Mouse (Mus musculus) liver, embryonic 11.5 days (tissue): ENCODE results near the gene Fam241b. TPM values are rescaled to one million over a fixed set of nuclear protein-coding genes. Genes with fewer than 3 reads are reported as not detected.

Source experiments
- ATAC-seq: fragments of 200-750 bp; cut with Nextera tagmentation; replicated peaks from 2 replicates; pipeline ENCODE4 v1.8.0; 2017; ENCODE audit warnings: moderate number of reproducible peaks, mild to moderate bottlenecking, moderate TSS enrichment, moderate library complexity; ENCODE audit not compliant: low FRiP score
- DNase-seq: peaks from one replicate; pipeline ENCODE4 v3.0.0-alpha.2; 2017; ENCODE audit warnings: low spot score
- H3K27ac ChIP-seq: fragments of 300-500 bp; sonication (generic); 2 replicates; pipeline ENCODE4 v1.5.1; 2014; ENCODE audit warnings: mild to moderate bottlenecking, low read depth, low read length, control low read depth
- H3K27me3 ChIP-seq: fragments of 300-500 bp; sonication (generic); replicated peaks from 2 replicates; pipeline ENCODE4 v1.6.1; 2014; ENCODE audit warnings: low read length, mixed read lengths; ENCODE audit not compliant: control insufficient read depth, insufficient read depth
- H3K36me3 ChIP-seq: fragments of 300-500 bp; sonication (generic); 2 replicates; pipeline ENCODE4 v1.6.1; 2014; ENCODE audit warnings: mild to moderate bottlenecking, low read length, moderate library complexity, mixed read lengths; ENCODE audit not compliant: control insufficient read depth, insufficient read depth
- H3K4me1 ChIP-seq: fragments of 300-500 bp; sonication (generic); replicated peaks from 2 replicates; pipeline ENCODE4 v1.6.1; 2014; ENCODE audit warnings: low read length, mixed read lengths; ENCODE audit not compliant: control insufficient read depth, insufficient read depth
- H3K4me2 ChIP-seq: fragments of 300-500 bp; sonication (generic); 2 replicates; pipeline ENCODE4 v1.6.1; 2014; ENCODE audit warnings: mild to moderate bottlenecking, control low read depth, moderate library complexity
- H3K4me3 ChIP-seq: fragments of 300-500 bp; sonication (generic); 2 replicates; pipeline ENCODE4 v1.5.1; 2014; ENCODE audit warnings: low read depth, low read length, control low read depth
- H3K9ac ChIP-seq: fragments of 300-500 bp; sonication (generic); 2 replicates; pipeline ENCODE4 v1.6.1; 2014; ENCODE audit warnings: low read depth, low read length, control low read depth
- H3K9me3 ChIP-seq: fragments of 300-500 bp; sonication (generic); 2 replicates; pipeline ENCODE4 v1.6.1; 2016; ENCODE audit warnings: low read length, inconsistent platforms, mixed read lengths; ENCODE audit not compliant: control insufficient read depth
- WGBS: fragments of 180-500 bp; shearing (Covaris S2); extraction: QIAGEN DNeasy Blood & Tissue Kit; methylation state at CpG from one replicate; pipeline ENCODE4 v1.1.7; 2014; 5-methylcytosine and 5-hydroxymethylcytosine counted together
- polyA plus RNA-seq: library from polyadenylated mRNA; unstranded; fragments of >200 nt; fragmentation: Nextera tagmentation; extraction: Ambion mirVana; gene quantifications from 2 replicates; pipeline ENCODE4 v1.2.1, GENCODE M21; 2014

Gene Fam241b
- polyA plus RNA-seq, 1 experiment from 2014 or later: 0.77 TPM

- 68% methylated on average over 7 of the region's 7 CpGs for WGBS
- Histone ChIP-seq H3K9ac (no peak overlapping the region), H3K9me3 (no peaks in the 10 kb centered on the region), H3K27ac (no peak overlapping the region), H3K4me2 (no peak overlapping the region), H3K4me1 (peaks cover 3% of the 10 kb centered on the region; the same call in 1 of the 2 replicates), H3K4me3 (no peak overlapping the region), H3K36me3 (no peaks in the 10 kb centered on the region), H3K27me3 (no peaks in the 10 kb centered on the region)
- DNase-seq (no peak), ATAC-seq (no peak)
These were observed 74.3 kb downstream of the Fam241b start for GRCm38 (mm10) chr10:62069398-62069797.

DNA sequence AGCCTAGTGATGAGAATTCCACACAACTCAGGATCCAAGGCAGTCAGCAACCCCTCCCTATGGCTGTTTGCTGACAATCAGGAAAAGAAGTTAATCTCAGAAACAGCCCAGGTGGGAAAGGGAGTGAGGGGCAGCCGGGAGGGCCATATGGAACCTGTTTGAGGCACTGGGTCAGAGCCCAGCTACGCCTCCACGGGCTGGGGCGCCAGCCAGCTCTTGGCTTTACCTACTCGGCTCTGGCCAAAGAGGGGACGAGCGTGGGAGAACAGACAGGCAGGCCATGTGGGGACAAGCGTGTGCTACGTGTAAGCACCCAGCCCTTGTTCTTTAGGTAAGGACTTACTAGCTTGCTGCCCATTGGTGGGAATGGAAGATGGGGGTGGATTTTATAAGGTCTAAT is 75.2 kb downstream of the Fam241b start:
- ATAC-seq: no peak
- 76% methylated on average over 9 of the region's 9 CpGs for WGBS
- no peak overlapping the region for H3K4me2 ChIP-seq

GRCm38 (mm10) chr10:62066213-62066612 is 77.5 kb downstream of the Fam241b start:
- Histone ChIP-seq H3K27ac (no peak overlapping the region), H3K4me2 (no peak overlapping the region), H3K9me3 (no peaks in the 10 kb centered on the region), H3K27me3 (no peaks in the 10 kb centered on the region), H3K36me3 (no peaks in the 10 kb centered on the region), H3K9ac (no peak overlapping the region), H3K4me1 (peaks cover 3% of the 10 kb centered on the region; the same call in 1 of the 2 replicates), H3K4me3 (no peak overlapping the region)
- WGBS: 24% methylated on average over 7 of the region's 7 CpGs
- DNase-seq (no peak), ATAC-seq (no peak)

More for the DNA sequence above, 75.2 kb downstream of the Fam241b start:
- H3K27me3 ChIP-seq: no peaks in the 10 kb centered on the region
- H3K36me3 ChIP-seq: no peaks in the 10 kb centered on the region
- H3K4me1 ChIP-seq: peaks cover 3% of the 10 kb centered on the region; the same call in 1 of the 2 replicates
- no peak for DNase-seq
- no peak overlapping the region for H3K4me3 ChIP-seq
- no peak overlapping the region for H3K27ac ChIP-seq
- no peak overlapping the region for H3K9ac ChIP-seq
- H3K9me3 ChIP-seq: no peaks in the 10 kb centered on the region

DNA sequence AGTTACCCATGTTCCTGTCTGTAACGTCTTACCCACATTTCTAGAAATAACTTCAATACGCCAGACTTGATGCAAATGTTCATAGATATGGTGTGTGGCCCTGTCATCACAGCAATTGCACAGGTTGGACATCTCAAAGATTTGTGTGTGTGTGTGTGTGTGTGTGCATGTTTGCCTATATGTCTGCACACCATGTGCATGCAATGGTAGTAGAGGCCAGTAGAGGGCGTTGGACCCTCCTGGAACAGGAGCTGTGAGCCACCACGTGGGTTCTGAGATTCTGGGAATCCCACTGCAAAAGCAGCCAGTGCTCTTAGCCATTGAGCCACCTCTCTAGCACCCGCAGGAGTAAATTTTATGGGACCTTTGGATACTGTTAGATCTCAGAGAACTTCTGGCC is 80.9 kb downstream of the Fam241b start:
- no peak overlapping the region for H3K9ac ChIP-seq
- WGBS: 64% methylated on average over 5 of the region's 5 CpGs
- peaks cover 3% of the 10 kb centered on the region; the same call in 1 of the 2 replicates for H3K4me1 ChIP-seq
- ATAC-seq (no peak), DNase-seq (no peak)
- H3K9me3 ChIP-seq: no peaks in the 10 kb centered on the region
- H3K4me3 ChIP-seq: no peak overlapping the region
- no peaks in the 10 kb centered on the region for H3K27me3 ChIP-seq
- no peak overlapping the region for H3K27ac ChIP-seq
- no peak overlapping the region for H3K4me2 ChIP-seq
- H3K36me3 ChIP-seq: no peaks in the 10 kb centered on the region

GRCm38 (mm10) chr10:62060969-62061678 is 82.6 kb downstream of the Fam241b start:
- ATAC-seq: no peak
- Histone ChIP-seq H3K27ac (no peak overlapping the region), H3K4me3 (no peak overlapping the region), H3K36me3 (no peaks in the 10 kb centered on the region), H3K9me3 (no peaks in the 10 kb centered on the region), H3K27me3 (no peaks in the 10 kb centered on the region), H3K4me2 (no peak overlapping the region), H3K4me1 (0 out of 2 replicates have a peak, but pooled peaks cover under 1% of the 10 kb centered on the region), H3K9ac (no peak overlapping the region)
- 60% methylated on average over 14 of the region's 14 CpGs for WGBS
- no peak for DNase-seq

DNA sequence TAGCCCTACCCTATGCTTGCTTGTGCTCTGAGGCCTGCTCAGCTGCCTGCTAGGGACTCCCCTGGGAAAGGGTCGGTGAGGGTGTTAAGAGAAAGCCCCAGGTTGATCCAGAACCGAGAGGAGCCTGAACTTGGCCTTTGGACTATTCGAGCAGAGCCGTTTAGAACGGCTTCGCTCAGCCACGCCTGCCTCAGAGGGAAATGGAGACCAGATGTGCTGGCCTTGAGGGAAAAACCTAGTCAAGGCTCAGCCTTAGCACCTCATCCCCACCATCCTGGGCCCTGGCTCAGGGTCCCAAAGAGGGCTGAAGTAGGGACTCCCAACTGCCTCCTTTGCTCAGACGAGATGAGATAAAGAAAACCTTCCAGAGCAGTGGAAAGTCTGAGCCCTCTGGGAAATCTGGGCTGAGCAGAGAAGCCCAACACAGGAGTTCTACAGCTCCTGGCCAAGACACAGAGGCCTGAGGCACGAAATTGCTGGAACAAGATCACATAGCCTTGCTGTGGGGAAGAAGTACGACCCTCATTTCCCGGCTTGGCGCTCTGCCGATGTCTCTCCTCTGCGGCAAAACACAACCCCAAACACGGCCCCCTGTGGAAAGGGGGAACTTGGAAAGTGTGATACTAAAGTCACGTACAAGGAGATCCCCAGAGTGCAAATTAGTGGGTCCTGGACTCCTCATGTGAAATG is 83.4 kb downstream of the Fam241b start:
- ATAC-seq: no peak
- WGBS: 60% methylated on average over 16 of the region's 16 CpGs
- Histone ChIP-seq H3K4me1 (no peaks in the 10 kb centered on the region), H3K4me3 (no peak overlapping the region), H3K9ac (no peak overlapping the region), H3K27me3 (no peaks in the 10 kb centered on the region), H3K9me3 (no peaks in the 10 kb centered on the region), H3K36me3 (no peaks in the 10 kb centered on the region), H3K27ac (no peak overlapping the region), H3K4me2 (no peak overlapping the region)
- DNase-seq: no peak

DNA sequence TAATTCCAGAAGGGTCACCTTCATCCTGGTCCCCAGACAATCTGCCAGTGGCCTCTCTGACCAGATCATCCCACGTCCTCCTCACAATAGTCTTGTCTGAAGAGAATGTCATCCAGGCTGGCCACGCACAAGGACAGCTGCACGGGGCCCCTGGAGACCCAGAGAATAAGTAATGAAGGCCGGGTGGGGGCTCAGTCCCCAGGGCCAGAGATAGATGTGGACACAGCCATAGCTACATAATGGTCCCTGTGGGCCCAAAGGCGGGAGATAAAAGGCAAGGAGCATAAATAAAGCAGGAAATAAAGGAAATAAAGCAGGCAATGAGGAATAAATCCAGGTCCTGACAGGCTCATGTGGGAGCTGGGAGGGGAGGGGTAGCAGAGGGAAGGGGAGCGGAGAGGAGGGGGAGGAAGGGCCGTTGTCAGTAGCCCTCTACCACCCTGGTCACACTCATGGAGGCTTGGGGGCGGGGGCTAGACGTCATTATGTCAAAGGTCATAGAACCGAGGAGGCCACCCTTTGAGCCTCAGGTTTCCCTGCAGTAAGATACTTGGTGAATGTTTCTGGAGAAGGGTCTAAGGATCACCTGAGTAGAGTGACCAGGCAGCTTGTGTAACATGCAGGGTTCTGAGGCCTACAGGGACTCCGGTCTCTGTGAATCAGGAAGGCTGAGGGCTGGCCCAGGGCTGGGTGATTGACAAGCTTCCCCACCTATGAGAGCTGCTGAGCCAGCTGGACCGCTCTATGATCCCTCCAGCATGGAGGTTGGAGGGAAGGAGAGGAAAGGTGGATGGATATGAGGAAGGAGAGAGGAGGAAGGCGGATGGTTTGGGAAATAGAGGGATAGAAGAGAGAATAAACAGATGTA is 85.0 kb downstream of the Fam241b start:
- no peaks in the 10 kb centered on the region for H3K36me3 ChIP-seq
- H3K4me1 ChIP-seq: no peaks in the 10 kb centered on the region
- 65% methylated on average over 13 of the region's 13 CpGs for WGBS
- no peak overlapping the region for H3K4me3 ChIP-seq
- no peak overlapping the region for H3K27ac ChIP-seq
- H3K27me3 ChIP-seq: no peaks in the 10 kb centered on the region
- no peak for DNase-seq
- no peak for ATAC-seq
- H3K9ac ChIP-seq: no peak overlapping the region
- H3K9me3 ChIP-seq: no peaks in the 10 kb centered on the region
- H3K4me2 ChIP-seq: no peak overlapping the region
